Mouse (Mus musculus): Measurements from ENCODE around the gene Rnf26. TPM values are rescaled to one million over a fixed set of nuclear protein-coding genes. Genes with fewer than 3 reads are reported as not detected.
"Not testable (repeated sequence)": the region's sequence is repeated elsewhere in the genome, so short reads cannot be mapped to it uniquely, and the experiment has no call there.

Rnf26 gene
- polyA plus RNA-seq, 1 experiment from 2014 or later, result 28.7 TPM

GRCm38 (mm10) chr9:44125026-44125425 lies 11.7 kb upstream of the Rnf26 start:
- Histone ChIP-seq H3K27ac (no peak overlapping the region), H3K4me2 (no peak overlapping the region), H3K27me3 (no peaks in the 10 kb centered on the region), H3K36me3 (no peaks in the 10 kb centered on the region), H3K9me3 (replicated peaks) (no peaks in the 10 kb centered on the region), H3K4me1 (replicated peaks) (peaks cover 30% of the 10 kb centered on the region), H3K4me3 (no peak overlapping the region), H3K9ac (no peak overlapping the region)
- no peak for ATAC-seq (replicated peaks; ENCODE audit: insufficient number of reproducible peaks, insufficient read depth, low FRiP score, low read depth)
- 53% methylated on average over 5 of the region's 5 CpGs for WGBS

GRCm38 (mm10) chr9:44124317-44124716 lies 11.0 kb upstream of the Rnf26 start:
- peaks cover 23% of the 10 kb centered on the region for H3K4me1 ChIP-seq (replicated peaks)
- H3K36me3 ChIP-seq, result no peaks in the 10 kb centered on the region
- no peak overlapping the region for H3K27ac ChIP-seq
- no peak for ATAC-seq (replicated peaks; ENCODE audit: insufficient number of reproducible peaks, insufficient read depth, low FRiP score, low read depth)
- no peak overlapping the region for H3K9ac ChIP-seq
- 62% methylated on average over 6 of the region's 6 CpGs for WGBS
- H3K27me3 ChIP-seq, result no peaks in the 10 kb centered on the region
- H3K4me3 ChIP-seq, result no peak overlapping the region
- H3K9me3 ChIP-seq (replicated peaks), result no peaks in the 10 kb centered on the region
- H3K4me2 ChIP-seq, result no peak overlapping the region

- no peaks in the 10 kb centered on the region for H3K27me3 ChIP-seq
- no peaks in the 10 kb centered on the region for H3K9me3 ChIP-seq (replicated peaks)
- no peak overlapping the region for H3K4me2 ChIP-seq
- H3K36me3 ChIP-seq, result no peaks in the 10 kb centered on the region
- no peak for ATAC-seq (replicated peaks; ENCODE audit: insufficient number of reproducible peaks, insufficient read depth, low FRiP score, low read depth)
- H3K9ac ChIP-seq, result no peak overlapping the region
- H3K27ac ChIP-seq, result no peak overlapping the region
- WGBS, result 66% methylated on average over 8 of the region's 8 CpGs
- no peak overlapping the region for H3K4me3 ChIP-seq
- H3K4me1 ChIP-seq (replicated peaks), result no peaks in the 10 kb centered on the region
Measured at GRCm38 (mm10) chr9:44119948-44120465, 6.7 kb upstream of the Rnf26 start.

- ATAC-seq (replicated peaks; ENCODE audit: insufficient number of reproducible peaks, insufficient read depth, low FRiP score, low read depth), result no peak
Measured at GRCm38 (mm10) chr9:44119011-44119410, 5.7 kb upstream of the Rnf26 start.

GRCm38 (mm10) chr9:44116182-44116581 lies 2.9 kb upstream of the Rnf26 start:
- no peak overlapping the region for H3K9ac ChIP-seq
- H3K9me3 ChIP-seq (replicated peaks), result no peaks in the 10 kb centered on the region
- no peak overlapping the region for H3K4me3 ChIP-seq
- no peak overlapping the region for H3K27ac ChIP-seq
- peaks cover 10% of the 10 kb centered on the region for H3K4me1 ChIP-seq (replicated peaks)
- no peaks in the 10 kb centered on the region for H3K27me3 ChIP-seq
- WGBS, result 86% methylated on average over 4 of the region's 4 CpGs
- no peak overlapping the region for H3K4me2 ChIP-seq
- no peaks in the 10 kb centered on the region for H3K36me3 ChIP-seq
- ATAC-seq (replicated peaks; ENCODE audit: insufficient number of reproducible peaks, insufficient read depth, low FRiP score, low read depth), result no peak

More at GRCm38 (mm10) chr9:44119011-44119410, 5.7 kb upstream of the Rnf26 start:
- WGBS, result 52% methylated on average over 5 of the region's 5 CpGs
- peaks cover under 1% of the 10 kb centered on the region; the same call in 1 of the 2 replicates for H3K4me1 ChIP-seq (replicated peaks)
- H3K36me3 ChIP-seq, result no peaks in the 10 kb centered on the region
- H3K27me3 ChIP-seq, result no peaks in the 10 kb centered on the region
- H3K9ac ChIP-seq, result no peak overlapping the region
- H3K27ac ChIP-seq, result no peak overlapping the region
- no peak overlapping the region for H3K4me3 ChIP-seq
- no peak overlapping the region for H3K4me2 ChIP-seq
- no peaks in the 10 kb centered on the region for H3K9me3 ChIP-seq (replicated peaks)

GRCm38 (mm10) chr9:44115599-44115998 lies 2.3 kb upstream of the Rnf26 start:
- H3K9me3 ChIP-seq (replicated peaks), result no peaks in the 10 kb centered on the region
- H3K4me2 ChIP-seq, result no peak overlapping the region
- H3K9ac ChIP-seq, result no peak overlapping the region
- peaks cover 10% of the 10 kb centered on the region for H3K4me1 ChIP-seq (replicated peaks)
- no peaks in the 10 kb centered on the region for H3K27me3 ChIP-seq
- ATAC-seq (replicated peaks; ENCODE audit: insufficient number of reproducible peaks, insufficient read depth, low FRiP score, low read depth), result no peak
- H3K27ac ChIP-seq, result no peak overlapping the region; the same call in 1 of the 2 replicates
- H3K36me3 ChIP-seq, result no peaks in the 10 kb centered on the region
- 85% methylated on average over 9 of the region's 9 CpGs for WGBS
- H3K4me3 ChIP-seq, result no peak overlapping the region

- Histone ChIP-seq H3K4me1 (replicated peaks) (peaks cover 22% of the 10 kb centered on the region), H3K27ac (no peak overlapping the region), H3K9ac (no peak overlapping the region), H3K4me2 (no peak overlapping the region), H3K36me3 (no peaks in the 10 kb centered on the region), H3K9me3 (replicated peaks) (no peaks in the 10 kb centered on the region), H3K4me3 (no peak overlapping the region), H3K27me3 (no peaks in the 10 kb centered on the region)
- no peak for ATAC-seq (replicated peaks; ENCODE audit: insufficient number of reproducible peaks, insufficient read depth, low FRiP score, low read depth)
- 68% methylated on average over 2 of the region's 2 CpGs for WGBS
Measured at GRCm38 (mm10) chr9:44114453-44114852, 1.1 kb upstream of the Rnf26 start.

GRCm38 (mm10) chr9:44111909-44112308 lies 1.4 kb downstream of the Rnf26 start:
- H3K9ac ChIP-seq; ATAC-seq (replicated peaks; ENCODE audit: insufficient number of reproducible peaks, insufficient read depth, low FRiP score, low read depth): not testable (repeated sequence)
- H3K4me3 ChIP-seq, result peak overlapping the region; percentile 86

GRCm38 (mm10) chr9:44109360-44110095 lies 3.8 kb downstream of the Rnf26 start:
- 27% methylated on average over 9 of the region's 9 CpGs for WGBS
- Histone ChIP-seq H3K27me3 (no peaks in the 10 kb centered on the region), H3K27ac (no peak overlapping the region; the same call in 1 of the 2 replicates), H3K4me2 (peak overlapping the region; percentile 57), H3K36me3 (no peaks in the 10 kb centered on the region), H3K9me3 (replicated peaks) (no peaks in the 10 kb centered on the region), H3K4me3 (peak overlapping the region; percentile 22), H3K4me1 (replicated peaks) (peaks cover 56% of the 10 kb centered on the region), H3K9ac (peak overlapping the region; percentile 47)
- no peak for ATAC-seq (replicated peaks; ENCODE audit: insufficient number of reproducible peaks, insufficient read depth, low FRiP score, low read depth)

More at GRCm38 (mm10) chr9:44111909-44112308, 1.4 kb downstream of the Rnf26 start:
- not testable (repeated sequence) for H3K36me3 ChIP-seq; H3K9me3 ChIP-seq (replicated peaks); H3K27me3 ChIP-seq; H3K27ac ChIP-seq
- 48% methylated on average over 10 of the region's 12 CpGs for WGBS
- peaks cover 47% of the 10 kb centered on the region for H3K4me1 ChIP-seq (replicated peaks)
- H3K4me2 ChIP-seq, result peak overlapping the region; percentile 66

- Histone ChIP-seq H3K27ac (peak overlapping the region; percentile 73; the same call in 1 of the 2 replicates), H3K36me3 (no peaks in the 10 kb centered on the region), H3K9me3 (replicated peaks) (no peaks in the 10 kb centered on the region), H3K4me3 (no peak overlapping the region; the same call in 1 of the 2 replicates), H3K27me3 (no peaks in the 10 kb centered on the region), H3K9ac (0 out of 2 replicates have a peak overlapping the region, but pooled peaks have one; percentile 32), H3K4me1 (replicated peaks) (peaks cover 51% of the 10 kb centered on the region), H3K4me2 (peak overlapping the region; percentile 57; the same call in 1 of the 2 replicates)
- ATAC-seq (replicated peaks; ENCODE audit: insufficient number of reproducible peaks, insufficient read depth, low FRiP score, low read depth), result no peak
- WGBS, result 79% methylated on average over 31 of the region's 31 CpGs
Measured at GRCm38 (mm10) chr9:44108269-44109055, 4.9 kb downstream of the Rnf26 start.

- Histone ChIP-seq H3K4me2 (peak overlapping the region; percentile 42), H3K4me3 (peak overlapping the region; percentile 15; the same call in 1 of the 2 replicates), H3K36me3 (no peaks in the 10 kb centered on the region), H3K4me1 (replicated peaks) (peaks cover 51% of the 10 kb centered on the region), H3K27ac (peak overlapping the region; percentile 73), H3K9me3 (replicated peaks) (no peaks in the 10 kb centered on the region), H3K9ac (peak overlapping the region; percentile 25; the same call in 1 of the 2 replicates), H3K27me3 (no peaks in the 10 kb centered on the region)
- 36% methylated on average over 25 of the region's 25 CpGs for WGBS
- ATAC-seq (replicated peaks; ENCODE audit: insufficient number of reproducible peaks, insufficient read depth, low FRiP score, low read depth), result peak; percentile 1; the same call in 1 of the 2 replicates
Measured at GRCm38 (mm10) chr9:44107557-44108179, 5.6 kb downstream of the Rnf26 start.
